ENCODE assay signal across 14 mouse cellular contexts in the genomic region with DNA sequence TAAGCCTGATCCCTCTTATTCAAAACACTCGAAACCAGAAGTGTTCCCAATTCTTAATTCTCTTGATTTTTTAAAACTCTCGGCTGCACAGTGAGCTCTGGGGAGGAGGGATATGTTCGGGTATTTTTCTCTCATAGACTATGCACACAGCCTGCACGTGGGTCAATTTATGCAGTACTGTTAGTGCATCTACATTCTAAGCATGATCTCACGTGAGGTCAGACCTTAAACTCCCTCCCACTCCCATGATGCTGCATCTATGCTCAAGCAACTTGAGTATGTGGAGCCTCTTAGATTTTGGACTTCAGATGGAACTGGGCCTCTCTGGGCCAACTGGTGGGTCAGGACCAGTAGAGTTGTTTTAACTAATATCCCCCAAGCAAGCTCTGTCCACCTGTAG.
"Had no signal": no experiment of that assay in that cellular context is flagged by ENCODE, and none has a peak within 500 bp of the region (broad histone marks: within the 10 kb centered on the region; RNA-seq: fewer than 3 reads in every experiment).

No protein-coding gene starts in this region.

- DNase-seq: kidney, adult 11 months; kidney, adult 9 months; kidney, postnatal 36 days; lung, adult 2 months; lung, postnatal 36 days; right cerebral cortex, adult 18-20 months; right cerebral cortex, postnatal 25 days had no signal

- ATAC-seq: lung, postnatal 0 days; midbrain, embryonic 16.5 days had no signal

- H3K4me2 ChIP-seq: limb, embryonic 12.5 days had no signal

- H3K9me3 ChIP-seq: limb, embryonic 12.5 days had no signal

- H3K9ac ChIP-seq: limb, embryonic 12.5 days; liver, embryonic 14.5 days had no signal

- H3K27me3 ChIP-seq: limb, embryonic 12.5 days had no signal

- H3K4me3 ChIP-seq: layer of hippocampus, adult 2 months; limb, embryonic 12.5 days had no signal

- H3K27ac ChIP-seq: kidney, postnatal 0 days; layer of hippocampus, adult 2 months; limb, embryonic 12.5 days; liver, embryonic 14.5 days; stomach, postnatal 0 days had no signal

- H3K36me3 ChIP-seq: limb, embryonic 12.5 days had no signal
